Mouse (Mus musculus): Measurements from ENCODE around the gene Spast.

GRCm38 (mm10) chr17:74437762-74438161, 99.0 kb downstream of the Spast start:
- TF ChIP-seq CTCF (IDR thresholded peaks at IDR 0.05; ENCODE audit: low read depth, low read length) (no peak), POLR2A (IDR thresholded peaks at IDR 0.05; ENCODE audit: extremely low read depth, insufficient read depth, low read length) (no peak)

Measured in liver, adult 2 months (tissue).